Mouse (Mus musculus) bone marrow, adult 2 months (tissue): Measurements from ENCODE around the gene Vmn1r188. TPM values are rescaled to one million over a fixed set of nuclear protein-coding genes. Genes with fewer than 3 reads are reported as not detected.
"Not testable (repeated sequence)": the region's sequence is repeated elsewhere in the genome, so short reads cannot be mapped to it uniquely, and the experiment has no call there.

ENCODE experiments used
- H3K27ac ChIP-seq: fragments of 200-500 bp; 2 replicates; pipeline ENCODE4 v1.5.1; 2012; ENCODE audit warnings: low read depth, mild to moderate bottlenecking, control low read depth, inconsistent platforms, low read length; ENCODE audit not compliant: control insufficient read depth, poor library complexity, insufficient read depth
- H3K4me1 ChIP-seq: fragments of 200-500 bp; 2 replicates; pipeline ENCODE4 v1.6.1; 2011; ENCODE audit warnings: low read length; ENCODE audit not compliant: control insufficient read depth, insufficient read depth
- H3K4me3 ChIP-seq: fragments of 200-500 bp; replicated peaks from 2 replicates; pipeline ENCODE3; 2011; ENCODE audit warnings: mild to moderate bottlenecking, low read depth, low read length, control low read depth; ENCODE audit not compliant: control insufficient read depth
- CTCF ChIP-seq: fragments of 200-500 bp; IDR thresholded peaks from 2 replicates; pipeline ENCODE4 v1.5.1; 2011; ENCODE audit warnings: low read length, control low read depth; ENCODE audit not compliant: control insufficient read depth, insufficient read depth
- POLR2A ChIP-seq: fragments of 200-500 bp; IDR thresholded peaks from 2 replicates; pipeline ENCODE4 v1.6.1; 2011; ENCODE audit warnings: low read depth, mild to moderate bottlenecking, control low read depth, low read length, borderline replicate concordance; ENCODE audit not compliant: control insufficient read depth
- WGBS: fragments of 180-500 bp; shearing (Covaris S2); methylation state at CpG from one replicate; pipeline ENCODE4 v1.1.7; 2018; 5-methylcytosine and 5-hydroxymethylcytosine counted together
- polyA plus RNA-seq: library from polyadenylated mRNA; stranded (reverse); fragments of >200 nt; gene quantifications from 2 replicates; pipeline ENCODE4 v1.2.4, GENCODE M21; 2011; ENCODE audit warnings: low replicate concordance; ENCODE audit not compliant: missing spikeins, insufficient read depth, insufficient read length

The Vmn1r188 gene
- not detected in 2 replicates for polyA plus RNA-seq

GRCm38 (mm10) chr13:22084140-22084539 is at the start of gene Vmn1r188:
Gene Vmn1r188 (plus strand): TSS chr13:22084440.
- not testable (repeated sequence) for H3K4me3 ChIP-seq, H3K4me1 ChIP-seq
- WGBS: 84% methylated on average over 1 of the region's 1 CpGs

GRCm38 (mm10) chr13:22034443-22035266 is 49.6 kb upstream of the Vmn1r188 start:
- TF ChIP-seq POLR2A (no peak), CTCF (no peak)
- Histone ChIP-seq H3K4me3 (peak overlapping the region; percentile 72), H3K4me1 (no peaks in the 10 kb centered on the region; the same call in 1 of the 2 replicates), H3K27ac (peak overlapping the region; percentile 95)
- WGBS: under 1% methylated on average over 12 of the region's 14 CpGs

More at GRCm38 (mm10) chr13:22084140-22084539, at the start of gene Vmn1r188:
- not testable (repeated sequence) for H3K27ac ChIP-seq

GRCm38 (mm10) chr13:22035267-22036148 is 48.7 kb upstream of the Vmn1r188 start, which contains the start of the genes Hist1h2ah and Hist1h2bk:
Gene Hist1h2ah (minus strand): TSS chr13:22035568.
Gene Hist1h2bk (plus strand): TSS chr13:22035870.
- Histone ChIP-seq H3K27ac (peak within 1 kb of the TSS; percentile 95), H3K4me3 (peak within 1 kb of the TSS; percentile 73)
- H3K4me1 ChIP-seq: not testable (repeated sequence)
- TF ChIP-seq POLR2A: peak; percentile 94; the same call in 1 of the 2 replicates
- under 1% methylated on average over 30 of the region's 69 CpGs for WGBS

GRCm38 (mm10) chr13:22036149-22036956 is 47.9 kb upstream of the Vmn1r188 start:
- WGBS: 2% methylated on average over 22 of the region's 23 CpGs
- H3K4me3 ChIP-seq: peak overlapping the region; percentile 48
- TF ChIP-seq POLR2A: no peak
- TF ChIP-seq CTCF: no peak
- H3K4me1 ChIP-seq: no peaks in the 10 kb centered on the region; the same call in 1 of the 2 replicates
- H3K27ac ChIP-seq: peak overlapping the region; percentile 93

DNA sequence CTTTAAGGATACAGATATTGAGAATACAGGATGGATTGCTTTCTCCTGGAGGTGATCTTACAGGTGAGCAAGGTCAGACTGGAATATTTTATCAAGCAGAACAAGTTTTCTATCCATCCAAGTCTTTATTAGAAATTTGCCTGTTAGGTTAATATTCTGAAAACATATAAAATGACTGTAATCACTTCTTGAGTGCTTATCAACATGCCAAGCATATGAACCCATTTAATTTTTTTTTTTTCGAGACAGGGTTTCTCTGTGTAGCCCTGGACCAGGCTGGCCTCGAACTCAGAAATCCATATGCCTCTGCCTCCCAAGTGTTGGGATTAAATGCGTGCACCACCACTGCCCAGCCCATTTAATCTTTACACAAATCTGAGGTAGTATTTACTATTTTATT is 47.3 kb upstream of the Vmn1r188 start:
- no peaks in the 10 kb centered on the region; the same call in 1 of the 2 replicates for H3K4me1 ChIP-seq

DNA sequence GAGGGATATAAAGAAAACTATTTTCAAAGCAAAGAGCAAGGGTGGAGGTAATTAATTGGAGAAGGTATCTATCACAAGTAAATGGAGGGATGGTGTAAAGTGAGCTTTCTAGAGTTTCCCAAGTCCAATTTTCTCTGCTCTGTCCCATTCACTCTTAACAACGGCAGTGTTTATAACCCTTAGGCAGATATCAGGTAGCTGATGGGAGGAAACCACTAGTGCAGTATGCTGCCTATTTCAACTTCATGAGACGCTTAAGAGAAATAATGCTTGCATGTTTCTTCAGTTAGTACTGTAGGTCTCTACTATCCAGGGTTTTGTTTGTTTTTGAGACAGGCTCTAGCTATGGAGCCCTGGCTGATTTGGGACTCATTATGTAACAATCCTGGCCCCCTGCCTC is 46.8 kb upstream of the Vmn1r188 start:
- TF ChIP-seq CTCF: no peak
- TF ChIP-seq POLR2A: no peak
- Histone ChIP-seq H3K4me1 (no peaks in the 10 kb centered on the region; the same call in 1 of the 2 replicates), H3K4me3 (no peak overlapping the region), H3K27ac (no peak overlapping the region)
- 66% methylated on average over 2 of the region's 2 CpGs for WGBS

More for the DNA sequence above, 47.3 kb upstream of the Vmn1r188 start:
- no peak for TF ChIP-seq POLR2A
- TF ChIP-seq CTCF: no peak
- 56% methylated on average over 3 of the region's 3 CpGs for WGBS
- Histone ChIP-seq H3K4me3 (peak overlapping the region; percentile 48), H3K27ac (peak overlapping the region; percentile 93; the same call in 1 of the 2 replicates)

DNA sequence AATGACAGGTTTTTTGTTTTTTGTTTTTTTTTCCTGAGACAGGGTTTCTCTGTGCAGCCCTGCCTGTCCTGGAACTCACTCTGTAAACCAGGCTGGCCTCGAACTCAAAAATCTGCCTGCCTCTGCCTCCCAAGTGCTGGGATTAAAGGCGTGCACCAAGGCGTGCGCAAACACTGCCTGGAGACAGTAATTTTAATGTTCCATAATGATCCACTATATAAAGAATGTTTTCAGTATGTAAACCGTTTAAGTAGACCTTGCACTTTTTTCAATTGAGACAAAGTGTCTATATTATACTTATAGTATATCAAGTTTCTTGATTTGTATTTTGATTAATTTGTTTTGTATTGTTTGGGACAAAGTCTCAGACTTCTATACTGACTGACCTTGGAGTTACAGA is 44.9 kb upstream of the Vmn1r188 start:
- Histone ChIP-seq H3K27ac (peak overlapping the region; percentile 74; the same call in 1 of the 2 replicates), H3K4me1 (no peaks in the 10 kb centered on the region), H3K4me3 (peak overlapping the region; percentile 25)
- no peak for TF ChIP-seq POLR2A
- no peak for TF ChIP-seq CTCF
- WGBS: 76% methylated on average over 5 of the region's 5 CpGs

GRCm38 (mm10) chr13:22039951-22040463 is 44.2 kb upstream of the Vmn1r188 start:
- 5% methylated on average over 2 of the region's 2 CpGs for WGBS
- Histone ChIP-seq H3K4me1 (no peaks in the 10 kb centered on the region), H3K27ac (peak overlapping the region; percentile 95; the same call in 1 of the 2 replicates), H3K4me3 (peak overlapping the region; percentile 18)
- TF ChIP-seq CTCF (no peak), POLR2A (no peak)
